Mouse (Mus musculus) cerebral cortex, adult 2 months (tissue): ENCODE results near the gene Fyn.

Experiments used
- WGBS: fragments of 180-500 bp; shearing (Covaris S2); methylation state at CpG from one replicate; pipeline ENCODE4 v1.1.7; 2018; 5-methylcytosine and 5-hydroxymethylcytosine counted together

The Fyn gene

GRCm38 (mm10) chr10:39449179-39449578 lies 80.5 kb downstream of the Fyn start:
- 68% methylated on average over 4 of the region's 4 CpGs for WGBS

- 76% methylated on average over 8 of the region's 8 CpGs for WGBS
These were observed 81.7 kb downstream of the Fyn start for GRCm38 (mm10) chr10:39450356-39450755.

DNA sequence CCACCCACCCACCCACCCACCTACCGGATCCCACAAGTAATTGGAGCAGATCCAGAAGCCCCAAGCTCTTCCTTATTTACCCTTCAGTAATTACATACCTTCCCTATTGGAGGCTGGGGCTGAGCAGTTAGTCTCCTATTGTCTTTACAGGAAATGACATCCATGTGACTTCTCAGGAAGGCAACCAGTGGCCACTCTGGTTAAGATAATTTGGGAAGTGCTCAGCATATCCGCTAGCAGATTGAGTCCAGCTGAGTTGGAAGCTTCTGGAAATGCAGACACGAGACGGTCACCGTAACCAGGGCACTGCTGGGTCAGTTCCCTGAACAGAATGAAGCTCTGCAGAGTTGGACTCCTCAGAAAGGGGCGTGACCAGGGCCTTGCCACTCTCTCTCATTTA lies 82.4 kb downstream of the Fyn start:
- WGBS = 60% methylated on average over 6 of the region's 6 CpGs

DNA sequence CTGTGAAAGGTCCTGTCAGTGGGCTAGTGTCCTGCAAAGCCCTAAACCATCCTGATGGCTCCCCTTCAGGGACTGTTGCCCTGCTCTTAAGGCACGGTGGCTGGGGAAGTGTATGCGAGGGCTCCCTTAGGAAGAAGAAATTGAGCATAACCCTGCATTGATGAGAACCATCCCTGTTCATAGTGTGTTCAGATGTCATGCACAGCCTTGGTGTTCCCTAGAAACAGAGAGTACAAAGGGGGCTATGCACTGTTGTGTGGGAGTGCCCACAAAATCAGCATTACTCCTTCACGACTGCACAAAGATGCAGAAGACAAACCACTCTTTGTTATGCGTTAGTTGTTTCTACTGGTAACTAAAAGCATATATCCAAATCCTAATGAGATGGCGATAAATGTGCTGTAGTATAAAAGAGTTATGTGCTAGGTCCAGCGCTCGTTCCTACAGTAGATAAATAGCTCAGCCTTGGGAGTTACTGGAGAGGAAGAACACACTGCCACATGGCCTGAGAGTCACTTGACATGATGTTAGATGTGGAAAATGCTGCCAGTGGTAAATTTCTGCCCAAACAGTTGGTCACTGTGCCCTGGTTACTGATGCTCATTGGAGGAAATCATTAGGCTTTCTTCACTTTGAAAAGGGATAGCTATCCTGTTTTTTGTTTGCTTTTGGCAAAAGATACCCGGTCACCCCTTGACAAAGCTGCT lies 83.4 kb downstream of the Fyn start:
- 68% methylated on average over 8 of the region's 8 CpGs for whole genome bisulfite sequencing

DNA sequence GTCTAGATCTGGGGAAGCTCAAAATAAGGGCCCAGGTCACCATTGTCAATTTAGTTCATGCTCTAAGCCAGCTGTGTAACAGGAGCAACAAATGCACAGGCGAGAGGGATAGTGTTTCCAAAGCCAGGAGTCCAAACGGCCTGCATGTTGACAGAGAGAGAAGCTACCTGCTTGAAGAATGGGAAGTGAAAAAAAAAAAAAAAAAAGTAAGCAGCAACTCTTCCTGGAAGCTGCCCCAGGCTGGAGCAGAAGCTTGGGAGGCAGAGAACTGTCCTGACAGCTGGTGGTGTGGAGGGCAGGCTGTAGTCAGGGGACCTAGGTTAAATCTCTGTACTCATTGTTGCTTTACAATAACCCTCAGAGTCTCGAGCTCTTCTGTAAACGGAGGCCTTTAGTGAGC lies 86.7 kb downstream of the Fyn start:
- 81% methylated on average over 4 of the region's 4 CpGs for WGBS

DNA sequence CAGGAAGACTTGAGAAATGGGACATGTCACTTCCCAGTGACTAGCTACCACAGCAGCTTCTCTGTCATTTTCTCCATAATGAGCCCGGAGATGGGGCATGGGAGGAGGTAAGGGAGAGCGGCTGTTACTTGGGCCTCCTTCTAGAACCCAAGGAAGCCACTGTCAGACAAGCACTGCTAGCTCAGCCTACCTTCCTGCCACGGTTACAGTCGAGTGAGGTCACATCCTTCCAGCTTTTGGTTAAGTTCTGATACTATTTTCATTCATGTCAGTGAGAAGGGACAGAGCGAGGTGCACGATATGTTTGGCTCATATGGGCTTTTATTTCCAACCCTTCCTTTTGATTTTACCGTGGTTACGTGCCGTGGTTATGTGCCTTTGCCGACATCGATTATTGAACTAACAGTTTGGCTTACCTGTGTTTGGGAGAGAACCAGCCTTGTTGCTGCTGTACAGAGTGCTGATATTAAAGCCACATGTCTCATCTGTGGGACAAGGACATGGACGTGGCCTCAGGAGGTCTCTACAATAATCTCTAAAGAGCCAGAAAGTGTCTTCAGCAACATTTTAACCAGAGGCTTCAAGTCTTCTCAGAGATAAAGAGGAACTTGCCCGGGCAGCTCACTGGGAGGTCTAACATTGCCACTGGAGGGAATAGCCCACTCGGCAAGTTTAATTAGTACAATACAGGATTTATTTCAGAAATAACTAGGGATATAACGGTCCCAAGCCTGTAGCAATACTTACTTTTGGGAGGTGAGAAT lies 87.4 kb downstream of the Fyn start:
- 80% methylated on average over 15 of the region's 15 CpGs for WGBS

DNA sequence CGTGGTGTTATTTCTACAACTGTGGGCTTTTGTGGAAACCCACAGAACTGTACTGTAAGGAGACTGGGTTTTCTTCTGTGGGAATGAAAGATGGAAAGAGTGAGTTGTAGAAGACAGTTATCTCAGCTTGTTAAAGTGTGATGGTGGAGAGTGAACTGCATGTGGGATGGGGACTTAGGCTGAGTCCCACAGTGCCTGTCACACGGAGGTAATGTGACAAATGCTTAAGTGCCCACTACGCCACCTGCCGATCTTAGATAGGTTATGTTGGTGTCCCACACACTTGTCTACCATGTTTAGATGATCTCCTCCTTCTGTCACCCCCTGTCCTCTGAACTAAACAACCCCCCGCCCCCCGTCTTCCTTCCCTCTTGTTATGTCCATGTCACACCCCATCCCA lies 88.1 kb downstream of the Fyn start:
- WGBS = 73% methylated on average over 6 of the region's 6 CpGs

DNA sequence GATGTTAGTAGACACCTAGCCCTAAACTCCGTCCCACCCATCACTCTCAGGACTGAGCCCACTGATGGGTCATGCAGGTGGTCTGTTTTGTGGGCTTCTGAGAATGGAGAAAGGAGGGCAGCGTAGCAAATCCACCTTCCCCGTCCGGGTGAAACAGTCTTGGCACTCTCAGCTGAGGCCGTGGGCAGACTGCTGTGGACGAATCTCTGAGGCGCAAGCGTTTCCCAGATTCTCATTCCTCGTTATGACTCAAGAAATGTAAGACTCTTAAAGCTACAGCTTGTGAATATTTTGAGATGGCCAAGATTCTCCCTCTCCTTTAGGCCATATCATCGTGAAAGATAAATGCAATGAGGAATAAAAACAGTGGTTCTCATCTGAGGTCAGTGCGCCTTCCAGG lies 88.6 kb downstream of the Fyn start:
- 58% methylated on average over 11 of the region's 11 CpGs for WGBS

DNA sequence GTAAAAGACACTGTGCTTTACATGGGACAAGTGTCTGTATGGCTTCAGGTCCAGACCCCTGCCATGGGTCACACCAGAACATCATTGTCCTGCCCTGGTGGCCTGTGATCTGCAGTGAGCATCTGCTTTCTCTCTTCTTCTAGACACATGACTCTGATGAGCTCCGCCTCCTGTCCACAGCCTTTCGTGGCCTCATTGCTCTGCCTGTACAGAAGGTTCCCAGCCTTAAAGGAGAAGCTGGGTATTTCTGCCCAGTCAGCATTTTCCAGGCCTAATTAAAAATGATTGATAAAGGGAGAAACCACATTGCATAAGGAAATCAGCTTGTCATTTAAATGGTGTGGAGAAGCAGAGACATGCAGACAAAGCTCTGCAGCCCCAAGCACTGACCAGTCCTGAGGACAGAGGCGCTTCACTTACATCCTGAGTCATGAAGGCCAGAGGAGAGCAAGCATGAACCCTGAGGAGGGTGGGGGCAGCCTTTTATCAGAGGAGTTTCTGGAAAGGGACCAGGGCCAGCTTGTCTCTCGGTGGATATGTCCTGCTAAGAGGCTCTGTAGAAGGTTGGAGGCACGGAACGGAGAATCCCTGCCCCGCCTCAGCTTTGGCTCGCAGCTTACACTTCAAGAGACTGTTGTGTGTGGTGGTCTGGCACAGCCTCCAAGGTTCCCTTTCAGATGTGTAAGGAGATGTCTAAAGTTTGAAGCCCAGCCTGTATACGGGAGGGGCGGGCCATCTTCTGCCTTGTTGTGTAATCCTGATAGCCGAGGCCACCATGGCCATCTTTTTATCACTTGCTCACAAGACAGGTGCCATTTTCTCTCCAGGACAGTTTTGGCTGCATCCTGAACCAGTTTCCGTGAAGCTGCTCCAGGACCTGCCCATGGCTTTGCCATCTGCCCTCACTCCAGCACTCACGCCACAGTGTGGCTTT lies 90.4 kb downstream of the Fyn start:
- 74% methylated on average over 13 of the region's 13 CpGs for WGBS

DNA sequence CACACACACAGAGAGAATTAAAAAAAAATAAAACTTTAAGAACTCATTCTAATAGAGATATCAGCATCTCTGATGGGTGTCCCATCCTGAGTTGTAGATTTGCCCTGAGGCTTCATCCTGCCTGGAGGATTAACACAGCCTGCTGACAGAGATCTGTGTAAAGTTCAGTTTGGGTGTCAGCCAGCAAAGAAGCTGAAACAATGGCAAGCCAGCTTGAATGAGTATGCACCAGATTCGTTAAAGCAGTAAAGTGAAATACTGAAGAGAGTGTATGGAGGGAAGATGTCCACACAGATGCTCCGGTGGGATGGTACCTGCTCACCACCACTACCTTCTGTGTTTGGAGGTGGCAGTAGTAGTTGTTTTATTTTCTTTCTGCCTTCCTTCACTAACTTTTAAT lies 92.0 kb downstream of the Fyn start:
- 44% methylated on average over 2 of the region's 2 CpGs for WGBS

GRCm38 (mm10) chr10:39461909-39462308 lies 93.3 kb downstream of the Fyn start:
- 77% methylated on average over 5 of the region's 5 CpGs for WGBS

DNA sequence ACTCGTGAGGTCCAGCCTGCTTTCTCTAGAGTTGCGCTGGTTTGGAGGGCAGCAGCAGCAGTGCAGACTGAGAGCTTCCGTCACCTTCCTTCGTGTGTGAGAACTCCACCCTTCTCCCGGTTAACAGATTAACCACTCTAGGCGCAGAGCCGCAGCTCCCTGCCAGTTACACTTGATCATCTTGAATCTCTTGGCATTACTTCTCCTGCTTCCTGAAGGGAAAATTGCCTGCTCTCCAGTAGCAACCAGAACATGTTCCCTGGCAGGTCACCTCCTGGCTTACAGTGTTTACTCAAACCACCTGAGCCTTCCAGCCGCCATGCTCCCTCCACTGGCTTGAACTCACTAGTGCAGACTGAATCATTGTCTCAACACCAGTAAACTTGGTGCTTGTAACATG lies 94.1 kb downstream of the Fyn start:
- 73% methylated on average over 8 of the region's 8 CpGs for WGBS

- 94% methylated on average over 5 of the region's 5 CpGs for WGBS
These were observed 95.7 kb downstream of the Fyn start for GRCm38 (mm10) chr10:39464383-39464782.

GRCm38 (mm10) chr10:39467317-39467716 lies 98.7 kb downstream of the Fyn start:
- WGBS = 63% methylated on average over 6 of the region's 6 CpGs

GRCm38 (mm10) chr10:39467821-39468220 lies 99.2 kb downstream of the Fyn start:
- WGBS = 92% methylated on average over 7 of the region's 7 CpGs

DNA sequence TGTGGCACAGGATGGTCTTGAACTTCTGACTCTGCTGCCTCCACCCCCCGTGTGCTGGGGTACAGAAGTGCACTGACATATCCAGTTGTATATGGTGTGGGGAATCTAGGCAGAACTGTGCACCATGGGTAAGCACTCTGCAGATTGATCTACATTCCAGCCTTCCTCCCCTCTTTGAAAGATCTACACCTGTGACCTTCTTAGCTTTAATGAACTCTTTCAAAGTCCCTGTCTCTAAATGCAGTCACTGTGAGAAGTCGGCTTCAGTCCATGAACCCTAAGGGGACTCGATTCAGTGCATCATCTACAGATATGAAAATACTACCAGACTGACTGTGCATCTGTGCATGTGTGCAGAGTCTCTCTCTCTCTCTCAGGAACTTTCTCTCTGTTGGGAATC lies 99.9 kb downstream of the Fyn start:
- 73% methylated on average over 3 of the region's 3 CpGs for WGBS

DNA sequence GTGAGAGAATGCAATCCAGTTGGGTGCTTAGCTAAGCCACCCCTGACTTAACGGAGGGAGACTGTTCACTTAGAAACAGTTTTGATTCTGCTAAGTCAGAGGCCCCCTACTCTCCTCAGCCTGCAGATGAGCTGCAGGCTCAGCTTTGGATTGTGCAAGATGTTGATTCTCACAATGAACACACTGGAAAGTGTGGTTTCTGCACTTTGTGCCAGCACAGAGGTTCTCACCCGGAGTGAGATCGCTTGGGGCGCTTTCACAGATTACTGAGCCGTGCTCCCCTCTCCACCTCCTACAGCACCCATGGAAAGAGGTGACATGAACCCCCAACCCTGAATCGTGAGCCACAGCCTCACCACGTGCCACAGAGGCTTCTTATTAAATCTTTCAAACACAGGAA lies 100.7 kb downstream of the Fyn start:
- WGBS = 64% methylated on average over 7 of the region's 7 CpGs

DNA sequence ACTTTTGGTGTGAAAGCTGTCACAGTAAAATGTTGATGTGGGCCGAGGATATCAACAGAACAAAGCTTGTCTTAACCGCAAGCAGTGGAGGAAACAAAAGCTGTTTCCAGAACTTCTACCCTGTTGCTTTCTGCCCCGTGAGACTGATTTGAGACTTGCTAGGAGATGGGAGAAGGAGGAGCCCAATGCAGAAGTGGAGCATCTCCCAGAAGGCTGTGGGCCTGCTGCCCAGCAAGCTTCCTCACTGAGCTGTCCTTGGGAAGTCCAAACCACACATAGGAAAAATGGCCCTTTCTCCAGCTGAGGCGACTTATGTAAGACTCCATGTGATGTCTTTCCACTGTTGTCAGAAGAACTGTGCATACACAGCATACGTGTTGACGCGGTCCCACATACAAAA lies 101.7 kb downstream of the Fyn start:
- WGBS = 73% methylated on average over 7 of the region's 7 CpGs

- WGBS = 65% methylated on average over 7 of the region's 7 CpGs
These were observed 102.5 kb downstream of the Fyn start for GRCm38 (mm10) chr10:39471040-39471713.

- WGBS = 23% methylated on average over 15 of the region's 15 CpGs
These were observed 103.3 kb downstream of the Fyn start for GRCm38 (mm10) chr10:39471714-39472531.

GRCm38 (mm10) chr10:39472923-39473322 lies 104.3 kb downstream of the Fyn start:
- WGBS = 67% methylated on average over 7 of the region's 7 CpGs
